Mouse (Mus musculus) bone marrow macrophage, adult 2 months (primary cell): ENCODE results near the gene Herpud2. TPM values are rescaled to one million over a fixed set of nuclear protein-coding genes. Genes with fewer than 3 reads are reported as not detected.
A peak's percentile ranks its signal among the peaks of the same experiment; 100 is the strongest.

ENCODE experiments used
- H3K27ac ChIP-seq: 2 replicates; pipeline ENCODE4 v1.5.1; 2012; ENCODE audit warnings: low read depth, low read length; ENCODE audit not compliant: insufficient read depth
- H3K4me1 ChIP-seq: 2 replicates; pipeline ENCODE4 v1.6.1; 2012; ENCODE audit warnings: low read length; ENCODE audit not compliant: control insufficient read depth, insufficient read depth
- H3K4me3 ChIP-seq: 2 replicates; pipeline ENCODE4 v1.5.1; 2012; ENCODE audit warnings: mild to moderate bottlenecking, low read length, moderate library complexity; ENCODE audit not compliant: insufficient read depth
- CTCF ChIP-seq: IDR thresholded peaks from 2 replicates; pipeline ENCODE4 v1.5.1; 2012; ENCODE audit warnings: low read depth, mild to moderate bottlenecking, low read length, moderate library complexity
- POLR2A ChIP-seq: IDR thresholded peaks from 2 replicates; pipeline ENCODE4 v1.6.1; 2012; ENCODE audit warnings: mild to moderate bottlenecking, low read depth, low read length, borderline replicate concordance
- polyA plus RNA-seq: library from polyadenylated mRNA; stranded (reverse); fragments of >200 nt; gene quantifications from 2 replicates; pipeline ENCODE4 v1.2.4, GENCODE M21; 2012; ENCODE audit not compliant: missing spikeins, insufficient read depth, insufficient read length

Herpud2 gene
- polyA plus RNA-seq, 1 experiment: 53.2 TPM

DNA sequence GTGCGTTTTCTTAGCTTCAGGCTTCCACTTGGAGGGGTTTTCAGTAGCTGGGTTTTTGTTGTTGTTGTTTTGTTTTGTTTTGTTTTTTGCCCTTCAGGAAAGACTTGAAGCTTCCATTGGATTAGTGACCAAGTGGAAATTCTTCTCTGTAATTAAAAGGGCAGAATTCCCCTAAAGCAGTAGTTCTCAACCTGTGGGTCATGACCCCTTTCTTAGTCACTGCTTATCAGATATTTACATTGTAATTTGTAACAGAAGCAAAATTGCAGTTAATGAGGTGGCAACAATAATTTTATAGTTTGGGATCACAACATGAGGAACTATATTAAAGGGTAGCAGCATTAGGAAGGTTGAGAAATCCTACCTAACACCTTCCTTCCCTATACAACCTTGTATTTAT, 837 bp upstream of the Herpud2 start:
- peaks cover 12% of the 10 kb centered on the region for H3K4me1 ChIP-seq
- no peak for TF ChIP-seq POLR2A
- no peak for TF ChIP-seq CTCF
- peak overlapping the region; percentile 55 for H3K4me3 ChIP-seq
- H3K27ac ChIP-seq: peak overlapping the region; percentile 66

DNA sequence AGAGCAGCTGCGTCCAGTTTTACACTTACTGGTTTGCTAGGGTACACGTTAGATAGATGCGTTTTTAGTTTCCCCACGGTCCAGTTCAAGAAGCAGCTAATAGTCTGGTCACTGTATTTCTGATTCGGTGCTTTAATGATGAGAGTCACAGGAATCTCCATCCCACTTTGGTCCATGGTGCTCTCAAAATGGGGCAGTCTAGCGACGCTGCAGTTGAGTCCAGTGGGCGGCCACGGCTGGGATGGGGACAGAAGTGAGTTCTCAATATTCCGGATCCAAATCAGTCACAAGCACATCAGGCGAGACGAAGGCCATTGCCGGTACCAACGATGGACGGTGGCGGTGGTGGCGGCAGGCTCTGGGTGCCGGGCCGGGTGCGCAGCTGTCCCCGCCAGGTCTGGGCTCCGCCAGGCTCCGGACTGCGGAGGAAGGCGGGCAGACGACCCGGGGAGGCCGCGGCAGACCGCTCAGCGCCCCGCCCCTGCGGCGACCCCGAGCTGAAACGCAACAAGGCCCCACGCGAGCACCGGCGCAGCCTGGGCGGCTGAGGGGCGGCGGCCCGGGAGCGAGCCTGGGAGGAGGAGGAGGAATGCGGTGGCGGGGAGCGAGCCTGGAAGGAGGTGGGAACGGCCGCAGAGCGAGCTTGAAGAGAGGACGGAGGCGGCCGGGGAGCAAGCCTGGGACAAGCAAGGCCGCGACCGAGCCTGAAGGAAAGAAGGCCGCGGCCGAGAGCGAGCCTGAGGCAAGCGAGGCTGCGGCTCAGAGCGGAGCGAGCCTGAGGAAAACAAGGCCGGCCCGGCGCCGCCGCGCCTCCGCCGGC, 619 bp downstream of the Herpud2 start:
- H3K27ac ChIP-seq: peak overlapping the region; percentile 95
- TF ChIP-seq CTCF (no peak), POLR2A (no peak)
- peaks cover 16% of the 10 kb centered on the region for H3K4me1 ChIP-seq
- H3K4me3 ChIP-seq: peak overlapping the region; percentile 82

DNA sequence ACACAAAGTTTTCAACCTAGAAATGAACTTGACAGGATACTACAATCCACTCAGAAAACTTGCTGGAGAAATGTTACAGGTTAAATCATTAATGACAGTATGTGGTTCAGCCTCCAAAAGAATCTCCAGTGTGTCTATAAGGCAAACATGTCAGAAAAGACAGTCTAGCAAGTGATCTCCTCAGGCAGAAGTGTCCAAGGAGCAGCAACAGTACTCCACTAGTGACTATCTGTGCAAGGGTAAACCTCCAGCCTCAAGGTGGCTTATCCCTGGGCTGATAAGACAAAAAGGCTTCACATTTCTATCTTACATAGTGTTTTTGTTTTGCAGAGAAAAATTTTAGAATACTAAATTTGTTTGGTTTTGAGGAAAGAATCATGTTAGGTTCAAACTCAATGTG, 2.9 kb downstream of the Herpud2 start:
- TF ChIP-seq POLR2A: no peak
- TF ChIP-seq CTCF: no peak
- H3K27ac ChIP-seq: no peak overlapping the region
- H3K4me1 ChIP-seq: peaks cover 13% of the 10 kb centered on the region
- H3K4me3 ChIP-seq: peak overlapping the region; percentile 18

DNA sequence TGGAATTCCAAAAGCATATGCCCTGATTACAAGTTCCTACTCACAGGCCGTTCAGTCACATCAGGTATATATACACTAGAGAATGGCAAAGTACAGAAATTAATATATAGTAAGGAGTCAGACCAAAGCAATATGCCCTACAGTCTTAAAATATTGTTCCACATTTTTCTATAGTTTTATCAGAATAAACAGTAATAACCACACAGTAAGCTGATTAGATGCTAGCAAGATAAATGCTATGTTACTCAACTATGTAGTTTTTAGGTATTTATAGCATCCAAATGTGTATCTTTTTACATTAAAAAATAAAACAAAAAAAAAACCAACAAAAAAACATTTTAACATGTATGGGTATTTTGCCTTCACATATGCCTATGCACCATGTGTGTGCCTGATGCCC, 5.7 kb downstream of the Herpud2 start:
- H3K4me3 ChIP-seq: no peak overlapping the region
- no peak for TF ChIP-seq POLR2A
- TF ChIP-seq CTCF: no peak
- no peak overlapping the region for H3K27ac ChIP-seq
- H3K4me1 ChIP-seq: peaks cover 12% of the 10 kb centered on the region

DNA sequence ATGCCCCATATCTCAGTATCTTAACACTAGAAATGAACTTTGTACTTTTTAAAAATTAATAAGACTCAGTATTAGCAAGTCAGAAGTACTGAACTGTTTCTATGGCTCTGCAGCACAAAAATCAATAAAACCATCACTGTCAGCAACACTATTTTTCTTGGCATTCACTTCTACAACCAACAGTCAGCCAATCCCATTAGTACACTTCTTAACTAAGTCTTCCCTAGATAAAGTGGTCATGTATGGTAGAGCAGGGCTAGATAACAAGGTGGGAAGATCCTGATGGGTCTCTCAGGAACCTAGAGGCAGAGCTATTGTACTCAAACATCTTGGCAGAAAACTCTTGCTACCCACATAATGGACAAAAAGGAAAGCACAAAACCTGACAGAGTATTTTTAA, 7.7 kb downstream of the Herpud2 start:
- Histone ChIP-seq H3K4me3 (no peak overlapping the region), H3K27ac (no peak overlapping the region), H3K4me1 (peaks cover 21% of the 10 kb centered on the region)
- no peak for TF ChIP-seq CTCF
- no peak for TF ChIP-seq POLR2A

DNA sequence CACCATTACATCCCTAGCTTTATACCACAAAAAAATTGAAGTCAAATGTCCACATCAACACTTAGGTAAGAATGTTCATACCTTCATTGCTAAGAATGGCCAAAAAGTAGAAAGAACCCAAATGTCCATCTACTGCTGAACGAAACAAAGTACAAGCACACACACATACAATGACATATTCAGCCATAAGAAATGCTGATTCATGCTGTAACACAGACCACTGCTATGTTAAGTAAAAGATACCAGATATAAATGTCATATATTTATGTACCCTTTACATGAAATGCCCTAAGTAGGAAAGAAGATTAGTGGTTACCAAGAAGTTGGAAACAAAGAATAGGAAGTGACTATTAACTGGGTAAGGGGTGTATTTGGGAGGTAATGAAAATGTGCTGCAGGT, 8.6 kb downstream of the Herpud2 start:
- Histone ChIP-seq H3K4me1 (peaks cover 17% of the 10 kb centered on the region), H3K27ac (no peak overlapping the region), H3K4me3 (no peak overlapping the region)
- no peak for TF ChIP-seq POLR2A
- no peak for TF ChIP-seq CTCF

DNA sequence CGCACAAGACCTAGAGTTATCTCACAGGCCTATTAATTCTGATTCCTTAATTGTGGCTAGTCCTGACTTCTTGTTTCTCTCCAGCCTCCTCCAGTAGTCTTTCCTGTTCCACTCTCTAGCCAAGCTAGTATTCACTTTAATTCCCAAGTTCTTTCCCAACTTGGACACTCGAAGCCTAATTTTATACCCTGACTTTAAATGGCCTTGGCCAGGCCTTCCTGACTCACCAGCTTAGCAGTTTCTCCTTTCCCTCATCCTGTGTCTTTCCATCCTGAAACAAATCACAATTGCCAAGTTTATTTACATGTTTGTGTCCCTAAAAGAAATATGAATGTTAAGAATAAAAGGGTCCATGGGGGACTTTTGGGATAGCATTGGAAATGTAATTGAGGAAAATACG, 9.6 kb downstream of the Herpud2 start:
- Histone ChIP-seq H3K4me3 (no peak overlapping the region), H3K4me1 (peaks cover 15% of the 10 kb centered on the region), H3K27ac (no peak overlapping the region)
- TF ChIP-seq CTCF (no peak), POLR2A (no peak)

DNA sequence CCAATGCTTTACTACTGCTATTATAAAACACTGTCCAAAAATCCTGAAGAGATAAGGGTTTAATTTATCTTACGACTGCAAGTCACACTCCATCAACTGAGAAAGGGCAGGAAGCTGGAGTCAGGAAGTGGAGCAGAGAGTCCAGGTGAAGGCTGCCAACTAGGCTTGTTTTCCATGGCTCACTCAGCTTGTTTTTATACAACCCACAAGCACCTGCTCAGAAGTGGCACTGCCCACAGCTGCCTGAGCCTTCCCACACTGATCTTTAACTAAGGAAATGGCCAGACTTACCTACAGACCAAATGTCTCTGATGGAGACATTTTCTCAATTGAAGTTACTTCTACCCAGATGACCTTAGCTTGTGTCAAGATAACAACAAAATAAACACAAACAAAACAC, 11.3 kb downstream of the Herpud2 start:
- H3K27ac ChIP-seq: no peak overlapping the region
- H3K4me3 ChIP-seq: no peak overlapping the region
- TF ChIP-seq POLR2A (no peak), CTCF (no peak)
- H3K4me1 ChIP-seq: peaks cover 13% of the 10 kb centered on the region

DNA sequence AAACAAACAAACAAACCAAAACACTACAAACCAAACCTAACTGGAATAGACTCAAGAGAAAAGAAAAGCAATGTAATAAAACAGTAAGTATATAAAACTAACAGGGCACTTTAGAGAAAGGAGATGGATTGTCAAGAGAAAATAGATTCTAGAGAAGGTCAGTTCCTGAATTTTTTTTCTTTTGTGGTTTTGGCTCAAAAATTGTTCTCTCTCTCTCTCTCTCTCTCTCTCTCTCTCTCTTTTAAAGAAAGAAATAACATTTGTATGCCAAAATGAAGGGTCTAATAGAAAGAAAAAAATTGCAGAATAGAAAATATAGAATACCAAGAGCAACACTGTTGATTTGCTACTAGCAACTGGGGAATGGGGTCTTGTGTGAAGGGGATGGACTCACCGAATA, 12.7 kb downstream of the Herpud2 start:
- Histone ChIP-seq H3K4me1 (peaks cover 13% of the 10 kb centered on the region), H3K4me3 (no peak overlapping the region), H3K27ac (no peak overlapping the region)
- TF ChIP-seq POLR2A: no peak
- TF ChIP-seq CTCF: no peak

DNA sequence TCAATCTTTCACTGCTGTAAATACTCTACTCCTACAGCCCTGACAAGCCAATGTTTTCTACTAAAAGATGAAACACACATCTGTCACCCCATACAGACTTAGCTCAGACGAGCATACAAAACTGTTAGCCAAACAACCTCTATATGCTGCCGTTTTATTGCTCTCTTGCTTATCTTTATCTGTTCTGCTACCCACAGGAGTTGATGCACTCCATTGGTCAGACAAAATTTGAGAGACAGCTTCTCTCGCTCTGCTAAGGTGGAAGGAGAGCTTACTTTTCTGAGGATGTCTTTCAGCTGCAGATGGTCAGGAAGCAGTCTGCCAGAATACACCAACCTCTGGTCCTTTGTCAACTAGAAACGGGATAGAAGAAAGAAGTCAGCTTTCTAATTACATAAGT, 18.7 kb downstream of the Herpud2 start:
- Histone ChIP-seq H3K27ac (no peak overlapping the region), H3K4me3 (no peak overlapping the region), H3K4me1 (peaks cover 10% of the 10 kb centered on the region)
- TF ChIP-seq POLR2A (no peak), CTCF (no peak)
